Mouse (Mus musculus) liver, embryonic 18 days (tissue): ENCODE measurements around the gene Mgat5b. TPM values are rescaled to one million over a fixed set of nuclear protein-coding genes. Genes with fewer than 3 reads are reported as not detected.

Experiments used
- polyA plus RNA-seq: library from polyadenylated mRNA; depleted of rRNA; stranded (reverse); fragments of >200 nt; gene quantifications from 2 replicates; pipeline ENCODE4 v1.2.3, GENCODE M21; 2012; rRNA removed

Gene Mgat5b
- polyA plus RNA-seq, result not detected in 2 replicates

GRCm38 (mm10) chr11:116918323-116919185 lies at the start of gene Mgat5b:
Mgat5b (plus strand) TSS chr11:116918863.

Other genes starting within 250 kb of the Mgat5b start
- not detected in 2 replicates for gene St6galnac1, start 143.4 kb upstream of the Mgat5b start, polyA plus RNA-seq
- 1.1 and 1.3 TPM in 2 replicates for gene Mxra7, start 90.8 kb upstream of the Mgat5b start, polyA plus RNA-seq
- 17.5 and 18.0 TPM in 2 replicates for gene Mettl23, start 75.6 kb upstream of the Mgat5b start, polyA plus RNA-seq
- gene Jmjd6, start 75.4 kb upstream of the Mgat5b start, polyA plus RNA-seq, result 15.6 and 16.7 TPM in 2 replicates
- gene Mfsd11, start 66.4 kb upstream of the Mgat5b start, polyA plus RNA-seq, result 6.5 and 6.9 TPM in 2 replicates
- 234 and 240 TPM in 2 replicates for gene Srsf2, start 65.8 kb upstream of the Mgat5b start, polyA plus RNA-seq
- gene Sec14l1, start 196.3 kb downstream of the Mgat5b start, polyA plus RNA-seq, result 9.7 and 11.1 TPM in 2 replicates